Mouse (Mus musculus): ENCODE data around the gene Padi3. TPM values are rescaled to one million over a fixed set of nuclear protein-coding genes. Genes with fewer than 3 reads are reported as not detected.

Padi3 gene
- total and polyA plus RNA-seq, 3 experiments = 73.1 to 106 TPM; not detected in 1

GRCm38 (mm10) chr4:140793795-140794194 is 16.7 kb downstream of the Padi3 start:
- TF ChIP-seq CTCF (IDR thresholded peaks at IDR 0.05 in 2 of 3, conservative IDR thresholded peaks at IDR 0.05 in 1 of 3; ENCODE audit: control insufficient read depth in 1 of 3, insufficient read depth in 1 of 3, low read depth in 2 of 3, low read length in 3 of 3, poor library complexity in 1 of 3, severe bottlenecking in 1 of 3) (peak in 2 of 3 experiments; percentile 25 to 50; a peak in 3 of 6 replicates), ELF1 (IDR thresholded peaks at IDR 0.05; ENCODE audit: low read depth, low read length) (no peak)
- no peaks in the 10 kb centered on the region for H3K9me3 ChIP-seq (replicated peaks; ENCODE audit: insufficient read depth, low read length)
- H3K27ac ChIP-seq (ENCODE audit: control insufficient read depth, low read depth, low read length) = no peak overlapping the region
- no peaks in the 10 kb centered on the region for H3K27me3 ChIP-seq (ENCODE audit: control insufficient read depth in 1 of 2, insufficient read depth in 2 of 2, low read length in 2 of 2)
- no peak overlapping the region for H3K9ac ChIP-seq (ENCODE audit: control insufficient read depth, low read depth, low read length, poor library complexity, severe bottlenecking)
- no peak for DNase-seq (ENCODE audit: low read depth, low spot score)
- H3K36me3 ChIP-seq (ENCODE audit: control insufficient read depth in 1 of 2, insufficient read depth in 2 of 2, low read length in 2 of 2) = peaks cover 0 to 5% of the 10 kb centered on the region in 2 experiments; a peak in 2 of 4 replicates
- no peak overlapping the region for H3K4me3 ChIP-seq (ENCODE audit: control insufficient read depth in 1 of 2, insufficient read depth in 1 of 2, low read depth in 2 of 2, low read length in 2 of 2)
- H3K4me1 ChIP-seq (ENCODE audit: control insufficient read depth in 1 of 2, insufficient read depth in 2 of 2, low read length in 2 of 2) = no peaks in the 10 kb centered on the region
- H3K79me2 ChIP-seq (ENCODE audit: control insufficient read depth, insufficient read depth, low read length, poor library complexity) = no peaks in the 10 kb centered on the region

- H3K27me3 ChIP-seq (ENCODE audit: control insufficient read depth in 1 of 2, insufficient read depth in 2 of 2, low read length in 2 of 2) = no peaks in the 10 kb centered on the region
- no peak overlapping the region for H3K9ac ChIP-seq (ENCODE audit: control insufficient read depth, low read depth, low read length, poor library complexity, severe bottlenecking)
- H3K4me1 ChIP-seq (ENCODE audit: control insufficient read depth in 1 of 2, insufficient read depth in 2 of 2, low read length in 2 of 2) = no peaks in the 10 kb centered on the region
- no peak for DNase-seq (ENCODE audit: low read depth, low spot score)
- no peak overlapping the region for H3K4me3 ChIP-seq (ENCODE audit: control insufficient read depth in 1 of 2, insufficient read depth in 1 of 2, low read depth in 2 of 2, low read length in 2 of 2)
- H3K27ac ChIP-seq (ENCODE audit: control insufficient read depth, low read depth, low read length) = no peak overlapping the region
- no peak for TF ChIP-seq RAD21 (IDR thresholded peaks at IDR 0.05; ENCODE audit: low read depth, low read length)
- TF ChIP-seq E2F4 (IDR thresholded peaks at IDR 0.05; ENCODE audit: borderline replicate concordance, low read depth, low read length) = no peak
- no peak for TF ChIP-seq POLR2A (IDR thresholded peaks at IDR 0.05; ENCODE audit: control insufficient read depth in 1 of 2, insufficient read depth in 1 of 2, low read depth in 1 of 2, low read length in 2 of 2, poor library complexity in 1 of 2)
- no peak for TF ChIP-seq CHD1 (IDR thresholded peaks at IDR 0.05; ENCODE audit: low read depth, low read length)
- TF ChIP-seq MEF2A (IDR thresholded peaks at IDR 0.05; ENCODE audit: extremely low read depth, insufficient replicate concordance, low read depth, low read length, poor library complexity, severe bottlenecking) = no peak
- no peak for TF ChIP-seq TCF12 (IDR thresholded peaks at IDR 0.05; ENCODE audit: low read depth, low read length)
- no peak for TF ChIP-seq ZNF384 (IDR thresholded peaks at IDR 0.05; ENCODE audit: low read depth, low read length)
- no peak for TF ChIP-seq HCFC1 (IDR thresholded peaks at IDR 0.05; ENCODE audit: low read depth, low read length)
- TF ChIP-seq ZKSCAN1 (IDR thresholded peaks at IDR 0.05; ENCODE audit: low read depth, low read length) = no peak
- TF ChIP-seq MAFK (IDR thresholded peaks at IDR 0.05; ENCODE audit: borderline replicate concordance, low read depth, low read length) = no peak
- no peaks in the 10 kb centered on the region for H3K9me3 ChIP-seq (replicated peaks; ENCODE audit: insufficient read depth, low read length)
- peaks cover 0 to 6% of the 10 kb centered on the region in 2 experiments; a peak in 2 of 4 replicates for H3K36me3 ChIP-seq (ENCODE audit: control insufficient read depth in 1 of 2, insufficient read depth in 2 of 2, low read length in 2 of 2)
- H3K79me2 ChIP-seq (ENCODE audit: control insufficient read depth, insufficient read depth, low read length, poor library complexity) = no peaks in the 10 kb centered on the region
Measured at GRCm38 (mm10) chr4:140792584-140792983, 17.9 kb downstream of the Padi3 start.

- no peaks in the 10 kb centered on the region for H3K9me3 ChIP-seq (replicated peaks; ENCODE audit: insufficient read depth, low read length)
- no peak for TF ChIP-seq JUND (IDR thresholded peaks at IDR 0.05; ENCODE audit: low read depth, low read length)
- no peak for TF ChIP-seq ZC3H11A (IDR thresholded peaks at IDR 0.05; ENCODE audit: low read depth, low read length)
- TF ChIP-seq POLR2AphosphoS5 (IDR thresholded peaks at IDR 0.05; ENCODE audit: borderline replicate concordance, low read depth, low read length) = no peak
- TF ChIP-seq BHLHE40 (IDR thresholded peaks at IDR 0.05; ENCODE audit: borderline replicate concordance, low read depth, low read length) = no peak
- no peak for TF ChIP-seq ZMIZ1 (IDR thresholded peaks at IDR 0.05; ENCODE audit: low read depth, low read length)
- TF ChIP-seq RAD21 (IDR thresholded peaks at IDR 0.05; ENCODE audit: low read depth, low read length) = no peak
- DNase-seq (ENCODE audit: low read depth, low spot score) = no peak
- H3K4me1 ChIP-seq (ENCODE audit: control insufficient read depth in 1 of 2, insufficient read depth in 2 of 2, low read length in 2 of 2) = no peaks in the 10 kb centered on the region
- H3K9ac ChIP-seq (ENCODE audit: control insufficient read depth, low read depth, low read length, poor library complexity, severe bottlenecking) = no peak overlapping the region
- no peaks in the 10 kb centered on the region for H3K79me2 ChIP-seq (ENCODE audit: control insufficient read depth, insufficient read depth, low read length, poor library complexity)
- H3K27ac ChIP-seq (ENCODE audit: control insufficient read depth, low read depth, low read length) = no peak overlapping the region
- peaks cover 0 to 14% of the 10 kb centered on the region in 2 experiments; a peak in 2 of 4 replicates for H3K36me3 ChIP-seq (ENCODE audit: control insufficient read depth in 1 of 2, insufficient read depth in 2 of 2, low read length in 2 of 2)
- H3K27me3 ChIP-seq (ENCODE audit: control insufficient read depth in 1 of 2, insufficient read depth in 2 of 2, low read length in 2 of 2) = no peaks in the 10 kb centered on the region
- H3K4me3 ChIP-seq (ENCODE audit: control insufficient read depth in 1 of 2, insufficient read depth in 1 of 2, low read depth in 2 of 2, low read length in 2 of 2) = no peak overlapping the region
Measured at GRCm38 (mm10) chr4:140791071-140791470, 19.4 kb downstream of the Padi3 start.

Measured in MEL (cell line).